Mouse (Mus musculus): ENCODE measurements around the gene Ush1g. TPM values are rescaled to one million over a fixed set of nuclear protein-coding genes. Genes with fewer than 3 reads are reported as not detected.

The Ush1g gene
- total RNA-seq, 2 experiments from 2014 or later = 0.33 to 0.44 TPM

GRCm38 (mm10) chr11:115337826-115338225 lies 16.0 kb upstream of the Ush1g start:
- intact Hi-C loops (cut with DNase I) = no loop called here
- no peak for DNase-seq (ENCODE audit: low spot score in 2 of 2)

DNA sequence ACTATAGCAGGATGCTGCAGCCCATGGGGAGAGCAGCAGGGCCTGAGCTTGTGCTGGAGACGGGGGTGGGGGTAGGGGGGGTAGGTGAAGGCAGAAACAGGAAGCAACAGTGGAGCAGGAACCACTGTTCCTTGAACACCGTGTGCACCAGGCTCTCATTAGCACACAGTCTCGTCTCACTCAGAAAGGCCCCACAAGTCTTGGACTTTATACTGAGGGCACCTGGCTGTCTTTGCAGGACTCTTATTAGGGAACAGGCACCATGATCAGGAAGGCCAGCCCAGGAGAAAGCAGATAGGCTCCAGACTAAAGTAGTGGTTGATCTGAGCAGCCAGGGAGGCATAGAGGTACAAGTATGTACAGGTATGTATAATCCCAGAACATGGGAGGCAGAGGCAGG lies 15.5 kb upstream of the Ush1g start:
- no peak for DNase-seq (ENCODE audit: low spot score in 2 of 2)
- intact Hi-C loops (cut with DNase I) = no loop called here

- intact Hi-C loops (cut with DNase I) = no loop called here
- DNase-seq (ENCODE audit: low spot score in 2 of 2) = no peak
These were observed 14.3 kb upstream of the Ush1g start for GRCm38 (mm10) chr11:115336115-115336514.

GRCm38 (mm10) chr11:115335223-115335622 lies 13.4 kb upstream of the Ush1g start:
- no peak for DNase-seq (ENCODE audit: low spot score in 2 of 2)
- intact Hi-C loops (cut with DNase I) = no loop called here

DNA sequence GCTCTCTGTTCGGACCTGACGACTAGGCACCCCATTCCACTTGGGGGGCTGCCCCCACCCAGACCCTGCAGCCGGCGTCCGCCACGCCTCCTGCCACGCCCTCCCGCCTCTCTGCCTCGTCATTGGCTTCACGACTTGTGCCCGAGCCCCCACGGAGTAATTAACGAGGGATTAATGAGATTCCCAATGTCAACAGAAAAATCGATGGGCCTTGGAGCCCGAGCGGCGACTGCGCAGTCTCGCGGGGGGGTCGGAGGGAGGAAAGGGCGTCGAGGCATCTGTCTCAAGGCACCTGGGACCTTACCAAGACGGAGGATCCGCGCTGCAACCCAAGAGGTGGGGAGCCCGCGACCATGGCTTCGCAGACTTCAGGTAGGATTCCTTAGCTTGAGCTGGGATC lies 12.7 kb upstream of the Ush1g start, which contains the start of gene Otop3:
Otop3 (plus strand) TSS at position 201 of the 400 bp plus-strand sequence.
- intact Hi-C loops (cut with DNase I) = no loop called here
- no peak for DNase-seq (ENCODE audit: low spot score in 2 of 2)

- intact Hi-C loops (cut with DNase I) = no loop called here
- no peak for DNase-seq (ENCODE audit: low spot score in 2 of 2)
These were observed 7.5 kb upstream of the Ush1g start for GRCm38 (mm10) chr11:115329339-115329738.

- DNase-seq (ENCODE audit: low spot score in 2 of 2) = peak; percentile 22 to 45
- intact Hi-C loops (cut with DNase I) = no loop called here
These were observed 4.9 kb upstream of the Ush1g start for GRCm38 (mm10) chr11:115326730-115327129.

- DNase-seq (ENCODE audit: low spot score in 2 of 2) = no peak
- intact Hi-C loops (cut with DNase I) = no loop called here
These were observed 1.5 kb upstream of the Ush1g start for GRCm38 (mm10) chr11:115323354-115323753.

DNA sequence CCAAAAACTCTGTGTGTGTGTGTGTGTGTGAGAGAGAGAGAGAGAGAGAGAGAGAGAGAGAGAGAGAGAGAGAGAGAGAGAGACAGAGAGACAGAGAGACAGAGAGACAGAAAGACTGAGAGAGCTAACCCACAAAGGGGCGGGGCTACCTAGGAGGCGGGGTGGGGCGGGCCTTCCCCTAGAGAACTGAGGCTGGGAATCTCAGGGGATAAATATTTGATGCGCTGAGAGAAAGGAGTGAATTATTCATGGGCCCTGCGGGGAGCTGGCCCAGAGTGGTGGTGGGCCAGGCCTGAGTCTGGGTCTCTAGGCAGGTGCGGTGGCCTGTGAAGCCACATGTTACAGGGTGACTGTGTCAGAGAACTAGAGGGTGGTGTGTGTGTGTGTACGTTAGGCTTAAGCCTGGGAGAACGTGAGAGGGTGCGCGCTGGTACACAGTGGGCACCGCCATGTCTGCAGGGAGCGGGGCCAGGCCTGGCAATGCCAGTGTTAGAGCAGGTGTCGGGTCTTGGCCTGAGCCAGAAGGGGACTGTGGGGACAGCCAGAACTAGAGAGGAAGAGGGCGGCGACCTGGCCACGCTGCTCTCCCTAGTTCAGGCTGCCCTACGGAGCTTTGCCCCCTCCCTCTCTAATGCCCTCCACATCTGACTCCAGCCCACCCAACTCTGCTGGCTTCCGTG lies 2.0 kb downstream of the Ush1g start:
- DNase-seq (ENCODE audit: low spot score in 2 of 2) = no peak
- intact Hi-C loops (cut with DNase I) = no loop called here

DNA sequence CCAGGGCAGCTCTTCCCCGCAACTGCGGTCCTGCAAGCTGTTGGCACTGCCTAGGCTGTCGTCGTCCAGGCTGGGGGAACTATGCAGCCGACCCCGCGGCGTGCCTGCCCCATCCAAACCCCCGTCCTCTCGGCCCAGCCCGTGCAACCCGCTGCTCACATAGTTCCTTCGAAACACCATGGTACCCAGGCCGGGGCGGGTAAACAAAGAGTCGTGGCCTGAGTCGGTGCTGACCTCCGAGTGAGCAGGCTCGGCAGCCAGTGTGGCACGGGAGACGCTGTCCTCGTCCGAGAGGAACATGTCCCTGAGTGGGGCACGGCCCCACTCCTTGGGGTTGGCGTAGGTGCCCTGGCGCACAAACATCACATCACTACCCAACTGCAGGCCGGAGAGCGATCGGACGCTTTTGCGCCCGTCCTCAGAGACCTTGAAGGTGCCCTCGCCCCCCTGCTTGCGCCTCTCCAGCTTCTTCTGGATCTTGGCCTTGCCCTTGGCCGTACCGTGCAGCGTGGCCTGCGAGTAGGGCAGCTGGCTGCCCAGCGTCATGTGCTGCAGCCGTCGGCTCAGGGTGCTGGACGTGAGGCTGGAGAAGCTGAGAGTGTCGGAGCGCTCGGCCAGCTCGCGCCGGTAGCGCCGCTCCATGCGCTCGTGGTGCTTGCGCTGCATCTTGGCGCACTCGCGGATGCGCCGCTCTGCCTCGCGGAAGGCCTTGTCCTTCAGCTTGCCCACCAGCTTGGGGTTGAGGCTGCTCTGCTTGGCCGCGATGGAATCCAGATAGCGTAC lies 3.4 kb downstream of the Ush1g start:
- DNase-seq (ENCODE audit: low spot score in 2 of 2) = peak in 1 of 2 experiments; percentile 21
- intact Hi-C loops (cut with DNase I) = no loop called here

GRCm38 (mm10) chr11:115317204-115317603 lies 4.6 kb downstream of the Ush1g start:
- DNase-seq (ENCODE audit: low spot score in 2 of 2) = no peak
- intact Hi-C loops (cut with DNase I) = no loop called here

GRCm38 (mm10) chr11:115314249-115314648 lies 7.6 kb downstream of the Ush1g start:
- DNase-seq (ENCODE audit: low spot score in 2 of 2) = no peak
- intact Hi-C loops (cut with DNase I) = no loop called here

GRCm38 (mm10) chr11:115308781-115309180 lies 13.1 kb downstream of the Ush1g start:
- no peak for DNase-seq (ENCODE audit: low spot score in 2 of 2)
- intact Hi-C loops (cut with DNase I) = no loop called here

GRCm38 (mm10) chr11:115306863-115307262 lies 15.0 kb downstream of the Ush1g start, which contains the start of gene Otop2:
Gene Otop2, plus strand, starts transcription at chr11:115307163.
- intact Hi-C loops (cut with DNase I) = no loop called here

DNA sequence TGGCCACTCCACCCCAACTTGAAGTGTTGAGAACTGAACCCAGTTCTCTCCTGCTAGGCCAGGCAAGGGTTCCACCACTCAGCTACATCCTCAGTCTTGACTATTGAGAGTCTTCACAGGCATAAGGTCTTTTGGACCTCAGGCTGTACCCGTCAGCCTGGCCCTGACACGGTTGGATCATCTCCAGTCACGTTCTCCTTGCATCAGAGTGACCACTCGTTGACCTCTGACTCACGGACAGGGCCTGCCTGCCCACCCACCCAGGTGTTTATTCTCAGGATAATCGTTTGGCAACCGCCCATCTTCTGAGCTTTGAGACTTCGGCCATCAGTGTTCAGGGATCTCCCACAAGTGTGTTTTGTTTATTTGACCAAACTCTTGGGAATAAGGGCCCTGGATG lies 18.7 kb downstream of the Ush1g start:
- intact Hi-C loops (cut with DNase I) = no loop called here
- DNase-seq (ENCODE audit: low spot score in 2 of 2) = no peak

More at GRCm38 (mm10) chr11:115306863-115307262, 15.0 kb downstream of the Ush1g start, which contains the start of gene Otop2:
- DNase-seq (ENCODE audit: low spot score in 2 of 2) = no peak

DNA sequence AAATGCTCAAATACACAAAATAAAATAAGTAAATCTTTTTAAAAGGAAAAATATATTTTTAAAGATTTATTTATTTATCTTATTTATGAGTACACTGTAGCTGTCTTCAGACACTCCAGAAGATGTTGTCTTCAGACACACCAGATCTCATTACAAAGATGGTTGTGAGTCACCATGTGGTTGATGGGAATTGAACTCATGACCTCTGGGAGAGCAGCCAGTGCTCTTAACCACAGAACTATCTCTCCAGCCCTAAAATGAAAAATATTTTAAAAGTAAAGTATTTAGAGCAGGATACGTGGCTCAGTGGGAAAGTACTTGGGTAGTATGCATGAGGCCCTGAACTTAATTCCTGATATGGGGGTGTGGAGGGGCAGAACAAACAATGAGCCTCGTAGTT lies 20.5 kb downstream of the Ush1g start:
- DNase-seq (ENCODE audit: low spot score in 2 of 2) = no peak
- intact Hi-C loops (cut with DNase I) = no loop called here

DNA sequence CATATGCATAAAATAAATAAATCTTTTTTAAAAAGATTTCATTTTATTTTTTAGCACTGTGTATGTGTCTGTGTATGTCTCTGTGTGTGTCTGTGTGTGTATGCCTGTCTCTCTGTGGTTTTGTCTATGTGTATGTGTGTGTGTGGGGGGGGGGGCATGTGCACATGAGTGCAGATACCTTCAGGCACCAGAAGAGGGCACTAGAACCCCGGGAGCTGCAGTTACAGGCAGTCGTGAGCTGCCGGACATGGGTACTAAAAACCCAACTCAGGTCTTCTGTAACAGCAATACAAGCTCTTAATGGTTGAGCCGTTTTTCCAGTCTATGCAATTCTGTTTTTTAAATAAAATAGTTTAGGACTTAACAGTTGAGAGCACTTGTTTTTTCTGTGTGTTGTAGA lies 21.1 kb downstream of the Ush1g start:
- intact Hi-C loops (cut with DNase I) = no loop called here
- DNase-seq (ENCODE audit: low spot score in 2 of 2) = no peak

DNA sequence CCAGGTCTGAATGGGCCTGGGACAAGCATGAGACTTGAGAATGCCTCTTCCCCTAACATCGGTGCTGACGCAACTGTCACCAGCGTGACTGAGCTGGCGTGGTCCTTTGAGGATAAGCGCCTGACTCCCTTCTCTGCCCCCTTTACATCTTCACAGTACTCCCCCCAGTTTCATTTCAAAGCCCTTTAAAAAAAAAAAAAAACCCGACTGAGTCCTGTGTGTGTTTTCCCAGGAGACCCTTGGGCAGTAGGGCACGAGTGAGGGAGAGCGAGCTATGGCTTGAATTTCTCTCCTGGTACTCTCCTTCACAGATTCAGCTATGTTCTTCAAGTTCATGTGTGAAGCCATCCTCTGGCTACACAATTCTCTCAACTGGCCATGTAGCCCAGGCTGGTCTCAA lies 23.7 kb downstream of the Ush1g start:
- DNase-seq (ENCODE audit: low spot score in 2 of 2) = no peak
- intact Hi-C loops (cut with DNase I) = no loop called here

DNA sequence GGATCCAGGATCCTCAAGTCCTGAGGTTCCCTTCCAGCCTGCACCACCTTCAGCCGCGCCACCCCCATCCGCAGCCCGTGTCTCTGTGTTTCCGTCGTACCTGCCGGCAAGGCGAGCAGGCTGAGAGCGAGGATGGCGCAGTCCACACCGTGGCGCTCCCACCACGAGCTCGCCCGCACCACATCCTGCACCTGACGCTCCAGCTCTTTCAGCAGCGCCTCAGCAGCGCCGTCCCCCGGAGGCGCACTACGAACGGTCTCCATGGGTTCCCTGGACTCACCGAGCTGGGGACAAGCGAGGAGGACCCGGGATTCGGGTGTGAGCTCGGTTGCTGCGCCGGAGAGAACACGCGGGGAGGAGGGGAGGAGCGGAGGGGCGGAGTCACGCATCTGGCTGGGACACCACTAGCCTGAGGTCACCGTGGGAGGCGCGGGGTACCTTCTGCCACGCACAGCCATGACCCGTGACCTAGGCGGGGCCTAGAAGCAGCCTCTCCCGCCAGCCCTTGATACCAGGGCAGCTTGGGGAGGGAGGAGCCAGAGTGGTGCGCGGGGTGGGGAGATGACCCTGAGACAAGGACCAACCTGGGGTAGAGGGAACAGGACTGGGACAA lies 24.5 kb downstream of the Ush1g start, which contains the start of gene Fads6:
Fads6 (minus strand) TSS at position 450 of the 613 bp plus-strand sequence.
- intact Hi-C loops (cut with DNase I) = no loop called here
- peak; percentile 68 to 72 for DNase-seq (ENCODE audit: low spot score in 2 of 2)

DNA sequence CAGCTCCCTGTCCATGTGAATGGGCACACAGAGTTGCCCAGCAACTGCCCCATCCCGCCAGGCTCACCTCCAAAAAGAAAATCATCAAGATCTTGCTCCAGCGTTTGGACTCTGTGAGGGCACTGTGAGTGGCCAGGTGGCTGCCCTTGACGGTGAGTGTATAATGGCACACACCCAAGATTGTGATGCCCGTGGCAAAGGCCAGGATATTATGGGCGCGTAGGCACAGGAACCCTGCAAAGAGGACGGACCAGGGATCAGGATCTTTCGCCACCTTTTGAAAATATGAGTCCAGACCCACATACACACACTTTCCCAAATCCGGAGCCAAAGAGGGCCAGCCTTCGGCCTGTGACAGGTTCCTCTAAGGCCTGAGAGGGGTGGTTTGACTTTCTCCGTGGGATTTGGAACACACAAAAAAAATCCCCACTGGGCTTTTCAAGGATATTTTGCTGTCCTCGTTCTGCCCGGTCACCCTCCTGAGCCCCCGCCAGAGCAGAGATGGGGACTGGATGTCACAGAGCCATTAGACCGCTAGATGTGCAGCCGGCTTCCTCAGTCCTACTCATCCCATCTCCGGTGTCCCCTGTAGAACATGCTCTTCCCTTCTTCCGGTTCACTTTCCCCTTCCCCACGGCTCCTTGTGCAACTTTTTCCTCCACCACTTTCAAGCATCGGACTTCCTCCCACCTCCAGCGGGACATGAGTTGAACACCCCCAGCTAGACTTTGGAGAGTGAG lies 25.2 kb downstream of the Ush1g start:
- intact Hi-C loops (cut with DNase I) = no loop called here
- DNase-seq (ENCODE audit: low spot score in 2 of 2) = no peak
